Mouse (Mus musculus) hindbrain, embryonic 11.5 days (tissue): ENCODE measurements at regions not wholly inside any gene's neighbourhood (a gene's known extent, or its start where the extent isn't known, plus 50 kb on each side); places are given as distances from the start of the nearest gene placed in this dataset.

Source experiments
- ATAC-seq: fragments of 200-750 bp; cut with Nextera tagmentation; 2 replicates; pipeline ENCODE4 v1.8.0; 2017; ENCODE audit warnings: mild to moderate bottlenecking, moderate TSS enrichment, moderate library complexity; ENCODE audit not compliant: low FRiP score
- DNase-seq: peaks from one replicate; pipeline ENCODE4 v3.0.0-alpha.2; 2015; ENCODE audit warnings: low spot score
- H3K27ac ChIP-seq: fragments of 300-500 bp; sonication (generic); 2 replicates; pipeline ENCODE4 v1.5.1; 2014; ENCODE audit warnings: mild to moderate bottlenecking, low read depth, low read length
- H3K27me3 ChIP-seq: fragments of 300-500 bp; sonication (generic); 2 replicates; pipeline ENCODE4 v1.6.1; 2014; ENCODE audit warnings: mild to moderate bottlenecking, low read length, moderate library complexity, mixed read lengths; ENCODE audit not compliant: control insufficient read depth, insufficient read depth
- H3K36me3 ChIP-seq: fragments of 300-500 bp; sonication (generic); 2 replicates; pipeline ENCODE4 v1.6.1; 2014; ENCODE audit warnings: mild to moderate bottlenecking, low read length, moderate library complexity, mixed read lengths; ENCODE audit not compliant: control insufficient read depth, insufficient read depth
- H3K4me1 ChIP-seq: fragments of 300-500 bp; sonication (generic); replicated peaks from 2 replicates; pipeline ENCODE4 v1.6.1; 2014; ENCODE audit warnings: low read length, mixed read lengths; ENCODE audit not compliant: control insufficient read depth, insufficient read depth
- H3K4me2 ChIP-seq: fragments of 300-500 bp; sonication (generic); replicated peaks from 2 replicates; pipeline ENCODE4 v1.6.1; 2014; ENCODE audit warnings: mild to moderate bottlenecking, low read depth, low read length
- H3K4me3 ChIP-seq: fragments of 300-500 bp; sonication (generic); 2 replicates; pipeline ENCODE4 v1.5.1; 2014; ENCODE audit warnings: low read depth, low read length
- H3K9ac ChIP-seq: fragments of 300-500 bp; sonication (generic); 2 replicates; pipeline ENCODE4 v1.6.1; 2014; ENCODE audit warnings: low read depth, low read length
- H3K9me3 ChIP-seq: fragments of 300-500 bp; sonication (generic); 2 replicates; pipeline ENCODE4 v1.6.1; 2016; ENCODE audit warnings: low read length; ENCODE audit not compliant: control insufficient read depth
- WGBS: fragments of 180-500 bp; shearing (Covaris S2); extraction: QIAGEN DNeasy Blood & Tissue Kit; methylation state at CpG from one replicate; pipeline ENCODE4 v1.1.7; 2014; 5-methylcytosine and 5-hydroxymethylcytosine counted together

DNA sequence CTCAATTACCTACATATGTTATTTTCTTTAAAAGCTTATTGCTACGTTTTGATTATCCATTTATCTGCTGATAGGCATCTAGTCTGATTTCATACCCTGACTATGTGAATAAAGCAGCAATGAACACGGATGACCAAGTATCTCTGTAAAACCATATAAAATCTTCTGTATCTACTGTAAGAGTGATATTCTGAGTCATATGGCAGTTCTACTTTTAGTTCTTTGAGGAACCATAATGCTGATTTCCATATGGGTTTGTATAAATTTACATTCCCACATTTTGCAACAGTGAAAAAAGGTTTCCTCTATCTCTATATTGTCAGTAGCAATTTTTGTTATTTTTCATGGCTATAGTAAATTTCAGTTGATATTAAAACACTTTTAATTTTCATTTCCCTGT is 280.6 kb downstream of the Fsip2 start:
- Histone ChIP-seq H3K36me3 (no peaks in the 10 kb centered on the region), H3K27me3 (no peaks in the 10 kb centered on the region), H3K4me3 (no peak overlapping the region), H3K4me2 (no peak overlapping the region), H3K9me3 (no peaks in the 10 kb centered on the region), H3K4me1 (no peaks in the 10 kb centered on the region), H3K9ac (no peak overlapping the region), H3K27ac (no peak overlapping the region)
- ATAC-seq (no peak), DNase-seq (no peak)
- 82% methylated on average over 2 of the region's 2 CpGs for WGBS

DNA sequence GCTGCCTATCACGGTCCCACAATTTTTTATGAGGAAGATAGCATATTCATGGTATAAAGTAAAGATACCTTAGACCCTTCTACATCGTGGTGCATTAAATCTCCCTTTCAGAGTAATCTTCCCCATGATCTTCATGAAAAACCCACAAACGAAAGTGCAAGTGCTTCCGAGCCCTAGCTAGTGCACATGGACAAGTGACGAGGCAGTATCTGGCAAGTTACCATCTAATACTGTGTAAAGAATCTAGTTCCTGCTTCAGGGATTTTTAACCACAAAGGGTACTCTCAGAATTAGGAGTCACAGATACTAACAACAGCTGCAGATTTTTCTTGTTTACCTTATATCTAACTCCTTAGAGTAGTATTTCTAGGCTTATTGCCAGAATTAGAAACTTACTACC is 282.8 kb downstream of the Fsip2 start:
- H3K36me3 ChIP-seq = no peaks in the 10 kb centered on the region
- no peak overlapping the region for H3K27ac ChIP-seq
- no peak overlapping the region for H3K9ac ChIP-seq
- 93% methylated on average over 5 of the region's 5 CpGs for WGBS
- ATAC-seq = no peak
- H3K4me2 ChIP-seq = no peak overlapping the region
- no peak overlapping the region for H3K4me3 ChIP-seq
- DNase-seq = no peak
- no peaks in the 10 kb centered on the region for H3K9me3 ChIP-seq
- H3K27me3 ChIP-seq = no peaks in the 10 kb centered on the region
- no peaks in the 10 kb centered on the region for H3K4me1 ChIP-seq

DNA sequence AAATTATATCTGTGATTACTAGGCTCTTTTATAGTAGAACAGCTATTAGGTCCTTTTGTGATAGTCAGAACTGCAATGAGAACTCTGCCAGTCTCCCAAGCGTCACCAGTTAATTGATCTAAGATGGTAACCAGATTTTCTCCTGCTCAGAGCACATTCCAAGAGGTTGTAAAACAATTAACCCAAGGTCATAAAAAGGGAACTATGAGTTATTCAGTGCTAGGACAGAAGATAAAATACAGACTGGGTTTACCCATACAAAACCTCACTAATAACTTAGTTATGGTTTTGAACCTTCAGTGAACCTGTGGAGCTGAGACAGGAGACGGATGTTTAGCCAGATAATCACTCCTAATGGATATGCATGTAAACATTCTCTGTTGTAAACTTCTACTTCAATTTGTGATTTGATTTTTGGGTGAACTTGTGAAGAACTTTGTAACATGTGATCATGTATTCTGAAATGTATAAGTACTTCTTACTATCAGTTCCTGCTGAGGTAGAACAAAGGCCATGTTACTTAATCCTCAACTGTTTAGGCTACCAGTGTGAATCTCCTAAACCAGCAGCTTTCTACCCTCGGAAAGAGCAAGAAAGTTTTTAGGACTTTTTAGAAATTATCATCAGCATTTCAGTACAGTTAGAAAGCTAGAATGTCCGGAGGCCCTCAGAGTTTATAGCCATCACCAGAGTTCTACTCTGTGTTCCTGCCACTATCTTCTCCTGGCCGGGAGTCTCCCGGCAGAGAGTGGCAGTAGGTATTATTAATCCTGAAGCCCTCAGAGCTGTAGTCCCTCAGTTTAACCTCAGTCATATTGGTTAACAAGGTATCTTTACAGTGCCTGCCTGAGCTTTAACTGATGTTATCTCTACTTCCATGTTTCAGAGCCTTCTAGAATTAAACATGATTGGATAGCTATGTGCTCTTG is 308.0 kb downstream of the Fsip2 start:
- Histone ChIP-seq H3K27me3 (no peaks in the 10 kb centered on the region), H3K4me2 (no peak overlapping the region), H3K36me3 (no peaks in the 10 kb centered on the region), H3K9ac (no peak overlapping the region), H3K4me3 (no peak overlapping the region), H3K9me3 (no peaks in the 10 kb centered on the region), H3K27ac (no peak overlapping the region), H3K4me1 (no peaks in the 10 kb centered on the region)
- WGBS = 81% methylated on average over 6 of the region's 6 CpGs
- ATAC-seq (no peak), DNase-seq (no peak)

DNA sequence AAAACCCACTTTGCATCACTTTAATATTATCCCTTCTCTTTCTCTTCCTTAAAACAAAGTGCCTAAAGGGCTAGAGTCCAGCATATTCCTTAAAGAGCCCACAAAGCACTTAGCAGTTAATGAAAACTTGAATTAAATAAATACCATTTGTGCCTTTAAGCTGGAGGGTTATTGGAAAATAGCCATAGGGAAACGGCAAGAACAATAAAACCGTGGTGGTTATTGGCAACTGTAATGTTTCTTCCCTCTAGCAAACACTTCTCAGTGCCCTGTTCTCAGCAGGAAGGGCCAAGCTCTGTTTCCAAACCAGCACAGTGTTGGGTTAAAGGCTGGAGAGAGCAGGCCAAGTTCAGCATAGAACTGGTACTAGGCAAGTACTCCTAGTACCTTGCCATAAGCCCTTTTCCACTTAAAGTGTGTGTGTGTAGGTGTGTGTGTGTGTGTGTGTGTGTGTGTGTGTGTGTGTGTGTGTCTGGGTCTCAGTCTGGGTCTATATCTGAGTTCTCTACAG is 313.4 kb downstream of the Fsip2 start:
- DNase-seq (no peak), ATAC-seq (no peak)
- no peak overlapping the region for H3K27ac ChIP-seq
- H3K36me3 ChIP-seq = no peaks in the 10 kb centered on the region
- H3K4me1 ChIP-seq = no peaks in the 10 kb centered on the region
- H3K27me3 ChIP-seq = no peaks in the 10 kb centered on the region
- H3K4me2 ChIP-seq = no peak overlapping the region
- no peaks in the 10 kb centered on the region for H3K9me3 ChIP-seq
- H3K9ac ChIP-seq = no peak overlapping the region
- WGBS = 81% methylated on average over 2 of the region's 2 CpGs
- H3K4me3 ChIP-seq = no peak overlapping the region

DNA sequence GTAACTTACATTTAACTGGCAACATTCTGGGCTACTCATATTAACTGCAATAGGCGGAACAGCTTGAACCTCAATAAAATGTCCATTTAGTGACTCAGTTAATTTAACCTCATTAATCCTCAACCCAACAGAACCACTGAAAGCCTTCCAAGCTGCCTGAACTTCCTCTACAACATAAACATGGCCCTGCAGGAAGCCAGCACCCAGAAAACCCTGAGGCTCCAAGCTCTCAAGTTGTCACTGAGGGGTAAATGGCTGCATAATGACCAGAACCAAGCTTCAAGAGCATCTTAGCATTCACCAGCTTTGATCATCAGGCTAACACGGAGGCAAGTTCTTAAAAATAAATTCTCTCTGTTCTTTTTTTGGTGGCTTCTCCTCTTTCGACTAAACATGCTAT is 315.2 kb downstream of the Fsip2 start:
- no peak for ATAC-seq
- H3K9ac ChIP-seq = no peak overlapping the region
- H3K4me3 ChIP-seq = no peak overlapping the region
- H3K36me3 ChIP-seq = no peaks in the 10 kb centered on the region
- H3K27ac ChIP-seq = no peak overlapping the region
- DNase-seq = no peak
- 82% methylated on average over 3 of the region's 3 CpGs for WGBS
- H3K4me1 ChIP-seq = no peaks in the 10 kb centered on the region
- H3K27me3 ChIP-seq = no peaks in the 10 kb centered on the region
- H3K9me3 ChIP-seq = no peaks in the 10 kb centered on the region
- no peak overlapping the region for H3K4me2 ChIP-seq

DNA sequence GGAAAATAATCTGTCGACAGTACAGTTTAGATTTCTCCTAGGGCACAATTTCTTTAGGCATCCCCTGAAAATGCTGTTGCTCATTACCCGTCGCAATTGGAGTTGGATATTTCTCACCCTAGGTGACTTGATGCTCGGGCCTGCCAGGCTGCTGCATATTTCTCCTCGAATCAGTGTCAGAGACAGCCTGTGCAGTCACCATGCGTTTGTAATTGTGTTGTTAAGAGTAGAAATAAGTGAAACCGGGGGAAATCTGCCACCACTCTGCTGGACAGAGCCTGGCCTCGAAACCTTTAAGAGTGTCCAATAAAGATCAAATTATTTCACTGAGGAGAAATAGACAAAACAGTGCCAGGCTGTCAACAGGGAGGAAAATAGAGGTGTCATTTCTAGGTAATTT is 340.7 kb upstream of the Zc3h15 start:
- 71% methylated on average over 8 of the region's 8 CpGs for WGBS
- H3K4me3 ChIP-seq = no peak overlapping the region

DNA sequence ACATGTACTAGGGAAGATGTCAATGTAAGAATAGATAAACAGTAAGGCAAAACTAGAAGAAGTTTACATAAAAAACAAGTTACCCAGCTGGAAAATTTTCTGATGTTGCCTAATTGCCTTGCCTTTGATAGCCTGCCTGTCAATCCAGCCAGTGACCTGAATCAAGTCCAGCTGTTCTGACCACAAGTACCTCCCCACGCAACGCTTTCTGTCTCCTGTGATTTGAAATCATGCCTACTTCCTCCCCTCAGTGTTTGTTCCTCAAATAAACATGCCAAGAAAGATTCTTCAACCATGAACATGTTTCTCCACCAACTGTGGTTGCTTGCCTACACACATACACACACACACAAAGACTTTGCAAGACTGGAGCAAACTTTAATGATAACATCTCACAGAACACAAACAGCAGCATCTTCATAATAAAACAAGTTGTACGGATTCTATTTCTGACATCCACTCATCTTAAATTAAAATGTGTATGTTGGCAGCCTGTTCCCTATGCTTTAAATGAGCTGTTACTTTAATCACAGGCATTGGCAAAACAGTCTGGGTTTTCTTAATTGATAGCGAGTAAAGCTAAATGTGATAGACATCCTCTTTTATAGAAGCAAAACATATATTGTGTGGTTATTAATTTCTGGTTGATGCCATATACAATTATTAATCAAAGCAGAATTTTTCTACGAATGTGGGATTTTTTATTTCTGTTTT is 312.0 kb upstream of the Zc3h15 start:
- H3K27ac ChIP-seq = no peak overlapping the region
- no peak overlapping the region for H3K9ac ChIP-seq
- H3K9me3 ChIP-seq = no peaks in the 10 kb centered on the region
- no peak overlapping the region for H3K4me3 ChIP-seq
- ATAC-seq = no peak
- H3K4me1 ChIP-seq = no peaks in the 10 kb centered on the region
- H3K4me2 ChIP-seq = no peak overlapping the region
- H3K27me3 ChIP-seq = no peaks in the 10 kb centered on the region
- DNase-seq = no peak
- no peaks in the 10 kb centered on the region for H3K36me3 ChIP-seq
- WGBS = 61% methylated on average over 5 of the region's 5 CpGs

More for the DNA sequence above, 340.7 kb upstream of the Zc3h15 start:
- H3K4me2 ChIP-seq = no peak overlapping the region
- no peak overlapping the region for H3K9ac ChIP-seq
- H3K27me3 ChIP-seq = no peaks in the 10 kb centered on the region
- H3K36me3 ChIP-seq = no peaks in the 10 kb centered on the region
- H3K27ac ChIP-seq = no peak overlapping the region
- no peak for DNase-seq
- H3K9me3 ChIP-seq = no peaks in the 10 kb centered on the region
- ATAC-seq = no peak
- no peaks in the 10 kb centered on the region for H3K4me1 ChIP-seq

DNA sequence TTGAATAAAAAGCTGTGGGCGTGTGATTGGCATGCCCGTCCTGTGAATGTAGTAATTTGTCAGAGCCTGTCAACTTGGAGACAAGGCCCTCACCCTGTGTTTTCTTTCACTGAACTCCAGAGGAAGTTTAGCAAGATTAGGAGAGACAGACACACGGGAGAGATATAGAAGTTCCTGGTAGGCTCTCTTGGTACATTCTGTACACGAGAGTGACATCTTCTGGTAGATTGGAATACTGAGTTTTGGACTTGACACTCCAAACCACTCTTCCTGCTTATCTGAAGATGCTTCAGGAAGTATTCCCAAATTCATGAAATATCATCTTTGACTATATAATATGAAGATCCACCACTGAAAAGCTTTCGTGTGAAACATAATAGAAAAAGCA is 311.5 kb upstream of the Zc3h15 start:
- Histone ChIP-seq H3K9ac (no peak overlapping the region), H3K4me2 (no peak overlapping the region), H3K27me3 (no peaks in the 10 kb centered on the region), H3K4me3 (no peak overlapping the region), H3K27ac (no peak overlapping the region), H3K36me3 (no peaks in the 10 kb centered on the region), H3K9me3 (no peaks in the 10 kb centered on the region), H3K4me1 (no peaks in the 10 kb centered on the region)
- peak; percentile 42 for DNase-seq
- peak; percentile 63; the same call in 1 of the 2 replicates for ATAC-seq
- 29% methylated on average over 5 of the region's 5 CpGs for WGBS
